Mouse (Mus musculus): ENCODE results near the gene Gpatch4. TPM values are rescaled to one million over a fixed set of nuclear protein-coding genes. Genes with fewer than 3 reads are reported as not detected.

The Gpatch4 gene
- 3.8 to 10.5 TPM (median 4.8 TPM) in 3 replicates for total RNA-seq (2017)

DNA sequence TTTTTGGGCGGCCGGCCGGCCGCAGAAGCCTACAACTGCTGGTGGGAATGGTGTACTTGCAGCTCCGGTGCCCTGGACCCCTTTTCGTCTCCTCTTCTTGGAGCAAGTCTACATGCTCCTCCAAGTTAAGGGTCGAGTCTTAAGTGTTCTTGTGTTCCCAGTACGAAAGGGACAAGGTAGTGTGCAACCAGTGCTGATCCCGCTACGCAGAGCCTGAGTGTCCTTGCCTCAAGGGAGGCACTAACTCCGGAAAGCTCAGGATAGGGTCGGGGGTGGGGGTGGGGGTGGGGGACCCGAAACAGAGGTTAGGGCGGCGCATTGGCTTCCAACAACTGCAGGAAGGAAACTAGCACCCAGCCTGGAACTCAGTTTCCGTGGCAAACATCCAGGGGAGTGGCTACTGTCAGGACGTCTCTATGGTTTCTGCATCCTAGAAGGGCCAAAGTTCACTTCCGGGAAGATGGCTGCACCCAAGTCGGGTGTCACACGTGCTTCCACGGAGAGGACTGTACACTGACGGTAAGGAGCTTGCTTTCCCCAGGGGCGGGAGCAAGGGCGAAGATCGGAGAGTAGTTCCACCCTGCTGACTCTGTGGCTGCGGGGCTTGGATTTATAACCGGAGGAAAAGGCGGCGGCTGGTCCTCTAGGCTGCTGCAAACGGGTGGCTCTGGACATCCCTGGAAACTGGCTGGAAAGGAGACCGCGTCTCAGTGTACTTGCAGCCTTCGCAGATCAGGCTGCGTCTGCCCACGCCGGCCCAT lies at the start of gene Gpatch4:
TSS of gene Gpatch4 (plus strand) at position 448 of the 761 bp plus-strand sequence.
- peak; percentile 100 for ATAC-seq (replicated peaks; ENCODE audit: insufficient number of reproducible peaks, low FRiP score, low TSS enrichment, poor library complexity, severe bottlenecking)

DNA sequence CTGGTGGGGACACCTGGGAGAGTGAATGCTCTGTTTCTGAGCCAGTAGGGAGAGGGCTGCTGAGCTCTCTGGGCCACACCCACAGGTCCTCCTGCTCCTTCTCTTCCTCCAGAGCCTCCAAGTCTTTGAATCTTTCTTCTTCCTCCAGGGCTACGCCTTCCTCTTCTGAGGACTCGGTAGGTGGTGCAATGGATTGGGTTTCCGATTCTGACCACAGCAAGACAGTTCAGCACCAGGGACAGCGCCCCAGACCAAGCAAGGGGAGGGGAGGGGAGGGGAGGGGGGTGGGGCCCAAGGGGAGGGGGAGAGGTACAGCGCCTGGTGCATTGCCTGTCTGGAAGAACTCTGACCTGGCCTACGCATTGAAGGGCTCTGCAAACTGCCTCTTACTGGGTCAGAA lies 49.5 kb upstream of the Gpatch4 start:
- no peak for ATAC-seq (replicated peaks; ENCODE audit: insufficient number of reproducible peaks, low FRiP score, low TSS enrichment, poor library complexity, severe bottlenecking)

DNA sequence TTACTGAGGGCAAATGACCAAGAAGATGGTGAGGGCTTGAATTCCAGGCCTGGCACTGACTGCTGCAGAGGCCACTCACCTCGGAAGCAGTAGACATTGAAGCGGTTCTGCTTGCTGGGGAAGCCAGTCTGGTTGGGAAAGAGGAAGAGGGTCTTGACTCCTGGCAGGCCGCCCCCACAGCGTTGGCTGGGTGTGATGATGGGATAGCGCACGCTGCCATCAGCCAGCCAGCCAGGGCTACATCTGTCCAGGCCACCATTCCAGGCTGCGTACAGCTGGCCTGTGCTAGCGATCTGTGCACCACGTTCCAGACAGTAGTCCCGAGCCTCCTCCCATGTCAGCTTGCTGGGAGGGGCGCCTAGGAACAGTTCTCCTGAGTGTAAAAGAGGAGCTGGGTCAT lies 47.6 kb upstream of the Gpatch4 start:
- no peak for ATAC-seq (replicated peaks; ENCODE audit: insufficient number of reproducible peaks, low FRiP score, low TSS enrichment, poor library complexity, severe bottlenecking)

DNA sequence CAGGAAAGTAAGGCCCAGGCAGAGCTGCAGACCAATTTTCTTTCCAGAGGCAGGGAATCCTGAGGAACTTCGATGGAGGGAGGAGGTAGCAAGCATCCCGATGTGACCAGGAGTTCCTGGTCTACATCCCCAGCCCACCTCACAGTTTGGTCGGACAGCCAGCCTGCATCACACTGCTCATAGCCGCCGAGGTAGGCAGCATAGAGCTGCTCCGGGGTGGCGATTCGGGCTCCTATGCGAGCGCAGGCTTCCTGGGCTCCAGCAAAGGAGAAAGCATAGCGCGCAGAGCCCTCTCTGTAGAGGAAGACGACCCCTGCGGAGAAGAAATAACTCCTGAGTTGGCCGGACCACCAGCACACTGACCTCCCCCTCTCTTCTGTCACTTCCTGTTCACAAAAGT lies 46.5 kb upstream of the Gpatch4 start:
- no peak for ATAC-seq (replicated peaks; ENCODE audit: insufficient number of reproducible peaks, low FRiP score, low TSS enrichment, poor library complexity, severe bottlenecking)

DNA sequence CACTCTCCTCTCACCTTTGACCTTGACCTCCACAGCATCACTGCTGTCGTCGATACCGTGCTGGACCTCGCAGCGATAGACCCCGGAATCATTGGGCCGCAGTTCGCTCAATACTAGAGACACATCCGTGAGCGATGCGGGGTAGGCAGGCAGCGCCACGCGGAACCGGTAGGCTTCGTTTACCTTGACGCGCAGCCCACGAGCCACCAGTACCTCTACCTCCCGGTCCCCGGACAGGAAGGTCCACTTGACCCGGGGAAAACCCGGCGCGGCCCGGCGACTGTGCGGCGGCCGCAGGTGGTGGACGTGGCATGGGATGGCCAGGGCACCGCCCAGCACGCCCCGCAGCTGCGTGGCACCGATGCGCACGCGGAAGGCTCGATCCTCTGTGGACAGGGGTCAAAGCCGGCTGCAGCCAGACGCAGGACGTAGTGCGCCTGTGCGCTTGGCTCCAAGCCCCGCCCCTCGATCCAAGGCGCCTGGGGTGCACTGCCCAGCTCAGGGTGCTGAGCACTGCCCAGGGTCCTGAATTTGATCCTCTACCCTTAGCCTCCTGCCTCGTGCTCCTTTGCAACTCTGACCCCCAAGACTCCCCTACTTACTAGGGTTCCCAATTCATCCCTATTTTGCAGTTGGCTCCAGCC lies 45.8 kb upstream of the Gpatch4 start:
- ATAC-seq (replicated peaks; ENCODE audit: insufficient number of reproducible peaks, low FRiP score, low TSS enrichment, poor library complexity, severe bottlenecking): no peak

DNA sequence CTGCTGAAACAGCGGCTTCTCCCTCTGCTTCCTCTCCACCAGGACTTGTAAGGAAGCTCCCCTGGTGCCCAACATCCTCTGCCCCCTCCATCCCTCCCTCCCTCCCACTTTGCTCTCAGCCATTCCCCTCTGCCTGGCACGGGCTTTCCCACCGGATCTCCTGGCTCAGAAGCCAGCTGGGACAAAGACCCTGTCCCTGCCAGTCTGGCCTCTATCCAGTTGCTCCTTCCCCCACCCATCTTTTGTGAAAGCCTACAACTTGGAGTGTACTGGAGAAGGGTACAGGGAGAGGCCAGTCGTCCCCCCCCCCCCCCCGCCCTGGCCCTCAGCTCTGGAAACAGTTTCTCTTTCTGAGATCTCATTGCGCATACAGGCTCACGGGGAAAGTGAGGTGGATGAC lies 44.2 kb upstream of the Gpatch4 start:
- no peak for ATAC-seq (replicated peaks; ENCODE audit: insufficient number of reproducible peaks, low FRiP score, low TSS enrichment, poor library complexity, severe bottlenecking)

DNA sequence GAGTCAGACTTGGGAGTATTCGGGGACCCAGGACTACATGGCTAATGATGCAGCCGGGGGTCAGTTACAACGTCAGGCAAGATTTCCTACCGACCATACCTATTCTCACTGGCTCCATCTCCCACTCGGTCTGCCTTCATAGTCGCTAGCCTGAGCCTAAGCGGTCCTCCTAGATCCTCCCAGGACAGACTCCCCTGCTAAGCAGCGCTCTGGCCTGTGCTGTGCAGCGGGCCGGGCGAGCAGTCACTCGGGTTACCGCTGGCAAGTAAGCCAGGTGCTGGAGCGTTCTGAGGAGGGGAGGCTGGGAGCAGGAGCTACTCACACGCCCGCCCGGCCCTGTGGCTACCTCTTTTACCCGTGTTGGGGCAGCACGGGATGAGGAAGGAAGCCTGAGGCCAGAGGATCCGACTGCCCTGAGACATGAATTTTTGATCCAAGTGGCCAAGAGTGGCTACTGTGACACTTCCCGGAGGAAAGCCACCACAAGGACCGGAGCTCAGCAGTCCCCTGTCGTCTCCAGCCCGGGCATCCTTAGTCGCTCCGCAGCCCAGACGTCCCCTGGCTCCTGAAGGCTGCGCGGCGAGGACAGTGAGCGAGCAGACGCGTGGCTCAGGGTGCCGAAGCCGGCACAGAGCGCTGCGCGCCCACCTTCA lies 43.5 kb upstream of the Gpatch4 start:
- ATAC-seq (replicated peaks; ENCODE audit: insufficient number of reproducible peaks, low FRiP score, low TSS enrichment, poor library complexity, severe bottlenecking): no peak

DNA sequence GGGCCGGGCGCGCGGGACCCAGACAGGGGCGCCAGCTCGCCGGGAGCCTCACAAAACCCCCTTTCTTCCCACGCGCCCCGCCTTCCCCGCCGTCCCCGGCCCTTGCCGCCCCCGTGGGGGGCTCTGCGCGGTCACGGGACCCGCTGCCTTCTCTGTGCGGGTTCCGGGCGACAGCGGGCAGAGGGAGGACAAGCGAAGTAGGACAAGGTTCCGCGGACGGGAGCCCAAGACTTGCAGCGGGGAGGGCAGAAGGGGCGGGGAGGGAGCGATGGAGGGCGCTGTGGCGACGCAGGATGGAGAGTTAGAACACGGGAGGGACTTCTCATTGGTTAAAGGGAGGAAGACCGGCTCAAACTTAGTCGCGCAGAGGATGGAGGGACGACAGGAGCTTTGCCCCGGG lies 42.7 kb upstream of the Gpatch4 start, which contains the start of gene Bcan:
TSS of gene Bcan (minus strand) at position 50 of the 400 bp plus-strand sequence.
- no peak for ATAC-seq (replicated peaks; ENCODE audit: insufficient number of reproducible peaks, low FRiP score, low TSS enrichment, poor library complexity, severe bottlenecking)

DNA sequence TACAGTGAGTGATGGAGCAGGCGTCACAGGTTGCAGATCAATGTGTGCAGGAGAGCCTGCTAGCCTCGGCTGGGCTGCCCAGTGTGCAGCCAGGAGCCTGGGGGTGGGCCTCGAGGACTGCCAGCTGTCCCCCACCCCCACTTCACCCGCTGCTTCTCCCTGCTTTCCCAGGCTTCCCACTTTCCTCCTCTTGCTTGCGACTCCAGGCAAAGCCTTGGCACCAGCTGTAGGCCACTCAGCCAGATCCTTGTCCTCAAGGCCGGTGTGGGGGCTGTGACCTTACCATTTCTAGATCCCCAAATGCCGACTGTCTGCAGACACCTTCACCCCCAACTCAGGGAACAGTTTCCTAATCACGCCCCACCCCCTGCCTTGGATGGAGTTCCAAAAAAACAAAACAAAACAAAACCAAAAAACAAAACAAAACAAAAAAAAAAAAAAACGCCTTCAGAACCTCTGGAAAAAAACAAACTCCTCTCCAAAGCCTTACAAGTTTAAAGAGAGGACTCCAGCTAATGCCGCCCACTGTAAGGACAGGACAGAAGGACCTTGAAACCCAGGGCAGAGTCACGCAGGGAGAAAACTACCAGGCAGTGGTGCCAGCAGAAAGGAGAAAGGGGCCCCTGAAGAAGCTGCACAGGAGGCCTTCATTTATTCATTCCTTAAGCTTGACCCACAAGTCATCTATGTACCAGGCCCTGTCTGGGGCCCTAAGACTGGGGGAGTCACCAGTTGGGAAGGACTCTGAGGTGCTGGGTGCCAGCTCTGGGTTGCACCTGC lies 41.9 kb upstream of the Gpatch4 start:
- ATAC-seq (replicated peaks; ENCODE audit: insufficient number of reproducible peaks, low FRiP score, low TSS enrichment, poor library complexity, severe bottlenecking): no peak

DNA sequence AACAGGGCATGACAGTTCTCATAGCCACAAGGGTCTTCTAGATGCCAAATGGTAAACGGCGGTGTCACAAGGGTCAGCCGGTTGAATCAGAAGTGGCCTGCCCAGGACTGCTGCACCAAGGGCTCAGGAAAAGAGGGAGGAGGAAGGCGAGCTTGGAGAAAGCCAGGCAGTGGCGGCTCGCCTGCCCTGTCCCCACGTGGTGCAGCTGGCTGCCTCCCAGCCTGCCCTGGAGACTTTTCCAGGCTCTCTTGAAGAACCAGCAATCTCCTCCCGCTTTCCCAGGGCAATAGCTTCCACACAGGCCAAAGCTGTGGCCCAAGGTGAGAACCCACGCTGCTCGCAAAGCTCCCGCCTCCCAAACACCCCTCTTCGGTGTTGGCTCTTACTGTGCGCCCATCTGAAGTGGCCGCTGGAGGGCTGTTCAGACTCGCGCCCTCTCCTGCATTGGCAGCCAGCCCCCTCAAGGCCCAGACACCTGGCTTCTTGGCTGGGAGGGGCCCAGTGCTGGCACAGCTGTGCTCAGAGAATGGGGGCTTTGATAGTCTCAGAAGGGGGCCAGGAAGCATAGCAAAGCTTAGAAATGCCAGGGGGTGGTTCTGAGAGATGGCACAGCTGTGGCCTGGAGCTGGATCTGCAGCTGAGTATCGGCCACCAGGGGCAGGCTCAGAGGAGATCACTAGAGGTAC lies 40.5 kb upstream of the Gpatch4 start:
- no peak for ATAC-seq (replicated peaks; ENCODE audit: insufficient number of reproducible peaks, low FRiP score, low TSS enrichment, poor library complexity, severe bottlenecking)

DNA sequence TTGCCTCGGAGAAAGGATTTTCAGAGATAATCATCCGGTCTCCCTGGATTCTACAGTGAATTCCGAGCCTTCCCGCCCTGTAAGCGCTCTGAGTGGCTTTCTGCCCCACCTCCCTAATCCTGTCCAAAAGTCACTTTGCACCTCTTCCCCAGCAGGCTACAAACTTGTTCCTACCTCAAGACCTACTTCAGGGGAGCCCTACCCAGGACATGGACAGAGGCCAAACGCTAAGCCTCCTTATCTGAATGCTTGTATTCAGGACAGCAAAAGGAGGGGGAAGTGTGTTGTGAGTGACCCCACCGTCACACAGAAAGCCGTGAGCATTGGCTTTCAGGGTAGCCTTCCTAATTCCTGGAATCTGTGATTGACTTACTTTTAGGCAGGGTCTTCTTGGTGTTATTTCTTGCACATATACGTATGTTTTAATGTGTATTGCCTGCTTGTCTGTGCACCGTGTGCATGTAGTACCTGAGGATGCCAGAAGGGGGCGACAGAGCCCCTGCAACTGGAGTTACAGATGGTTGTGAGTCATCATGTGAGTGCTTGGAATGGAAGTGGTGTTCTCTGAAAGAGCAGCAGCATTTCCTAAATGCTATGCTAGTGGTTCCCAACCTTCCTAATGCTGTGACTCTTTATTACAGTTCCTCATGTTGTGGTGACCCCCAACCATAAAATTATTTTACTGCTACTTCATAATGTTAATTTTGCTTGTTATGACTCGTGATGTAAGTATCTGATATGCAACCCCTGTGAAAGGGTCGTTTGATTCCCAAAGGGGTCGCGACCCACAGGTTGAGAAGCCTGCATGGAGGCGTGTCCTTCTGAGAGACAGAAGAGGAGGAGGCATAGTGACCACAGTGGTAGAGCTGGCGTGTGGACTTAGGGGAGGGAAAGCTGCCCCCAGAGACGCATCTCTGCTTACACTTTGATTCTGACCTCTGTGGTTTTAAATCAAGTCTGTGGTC lies 36.8 kb upstream of the Gpatch4 start:
- ATAC-seq (replicated peaks; ENCODE audit: insufficient number of reproducible peaks, low FRiP score, low TSS enrichment, poor library complexity, severe bottlenecking): no peak

DNA sequence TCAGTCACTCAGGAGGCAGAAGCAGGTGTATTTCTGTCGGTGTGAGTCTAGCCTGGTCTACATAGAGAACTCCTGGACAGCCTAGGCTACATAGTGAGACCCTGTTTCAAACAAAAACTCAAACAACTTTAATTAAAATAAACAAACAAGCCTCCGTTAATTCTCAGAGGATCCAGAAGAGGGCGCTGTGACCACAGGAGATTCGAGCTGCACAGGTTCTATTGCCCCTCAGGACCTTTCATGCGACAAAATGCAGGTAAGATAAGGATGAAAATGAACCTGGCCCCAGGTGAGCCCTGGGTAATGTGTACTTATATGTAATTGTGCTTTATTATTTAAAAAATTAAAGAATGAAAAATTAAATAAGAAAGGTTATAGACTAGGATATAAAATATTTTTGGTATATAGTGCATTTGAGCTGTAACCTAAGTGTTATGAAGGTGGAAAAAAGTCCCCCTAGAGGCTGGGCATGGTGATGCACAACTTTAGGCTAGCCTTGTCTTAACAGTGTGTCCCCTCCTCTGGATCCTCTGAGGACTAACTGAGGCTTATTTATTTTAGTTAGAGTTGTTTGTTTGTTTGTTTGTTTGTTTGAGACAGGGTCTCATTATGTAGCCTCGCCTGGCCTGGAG lies 32.2 kb upstream of the Gpatch4 start:
- no peak for ATAC-seq (replicated peaks; ENCODE audit: insufficient number of reproducible peaks, low FRiP score, low TSS enrichment, poor library complexity, severe bottlenecking)

DNA sequence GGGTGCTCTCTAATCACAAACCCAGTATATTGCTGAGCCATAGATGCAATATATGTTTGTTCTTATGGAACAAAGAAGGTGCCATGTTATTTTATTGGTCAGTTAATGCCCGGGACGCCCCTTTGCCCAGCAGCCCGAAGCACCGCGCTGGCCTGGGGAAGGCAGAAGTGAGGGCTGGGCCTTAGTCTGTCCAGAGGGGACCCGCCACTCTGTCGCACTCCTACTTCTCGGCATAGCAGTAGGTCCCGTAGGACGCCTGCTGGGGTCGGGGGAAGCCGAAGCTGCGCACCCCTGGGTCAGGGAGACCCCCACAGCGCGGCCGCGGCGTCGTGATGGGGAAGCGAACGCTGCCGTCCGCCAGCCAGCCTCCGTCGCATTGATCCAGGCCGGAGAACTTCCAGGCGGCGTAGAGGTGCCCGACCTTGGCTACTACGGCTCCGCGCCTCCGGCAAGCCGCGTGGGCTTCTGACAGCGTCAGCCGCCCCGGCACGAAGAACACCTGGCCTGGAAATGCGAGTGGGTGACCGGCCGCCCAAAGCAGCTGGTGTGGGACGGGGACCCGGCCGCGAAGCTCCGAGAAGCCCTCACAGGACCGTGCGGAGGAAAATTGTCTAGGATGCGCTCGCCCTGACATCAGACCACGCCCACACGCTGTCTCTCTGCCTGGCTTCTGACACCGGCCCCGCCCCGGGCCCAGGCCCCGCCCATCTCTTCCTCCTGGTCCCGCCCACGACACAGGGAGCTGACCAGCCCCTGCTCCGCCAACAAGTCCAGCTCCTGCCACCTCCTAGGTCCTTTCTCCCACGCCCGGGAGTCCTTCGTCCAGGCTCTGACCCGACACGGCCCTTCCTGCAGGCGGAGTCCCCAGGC lies 20.4 kb upstream of the Gpatch4 start:
- peak; percentile 78 for ATAC-seq (replicated peaks; ENCODE audit: insufficient number of reproducible peaks, low FRiP score, low TSS enrichment, poor library complexity, severe bottlenecking)

DNA sequence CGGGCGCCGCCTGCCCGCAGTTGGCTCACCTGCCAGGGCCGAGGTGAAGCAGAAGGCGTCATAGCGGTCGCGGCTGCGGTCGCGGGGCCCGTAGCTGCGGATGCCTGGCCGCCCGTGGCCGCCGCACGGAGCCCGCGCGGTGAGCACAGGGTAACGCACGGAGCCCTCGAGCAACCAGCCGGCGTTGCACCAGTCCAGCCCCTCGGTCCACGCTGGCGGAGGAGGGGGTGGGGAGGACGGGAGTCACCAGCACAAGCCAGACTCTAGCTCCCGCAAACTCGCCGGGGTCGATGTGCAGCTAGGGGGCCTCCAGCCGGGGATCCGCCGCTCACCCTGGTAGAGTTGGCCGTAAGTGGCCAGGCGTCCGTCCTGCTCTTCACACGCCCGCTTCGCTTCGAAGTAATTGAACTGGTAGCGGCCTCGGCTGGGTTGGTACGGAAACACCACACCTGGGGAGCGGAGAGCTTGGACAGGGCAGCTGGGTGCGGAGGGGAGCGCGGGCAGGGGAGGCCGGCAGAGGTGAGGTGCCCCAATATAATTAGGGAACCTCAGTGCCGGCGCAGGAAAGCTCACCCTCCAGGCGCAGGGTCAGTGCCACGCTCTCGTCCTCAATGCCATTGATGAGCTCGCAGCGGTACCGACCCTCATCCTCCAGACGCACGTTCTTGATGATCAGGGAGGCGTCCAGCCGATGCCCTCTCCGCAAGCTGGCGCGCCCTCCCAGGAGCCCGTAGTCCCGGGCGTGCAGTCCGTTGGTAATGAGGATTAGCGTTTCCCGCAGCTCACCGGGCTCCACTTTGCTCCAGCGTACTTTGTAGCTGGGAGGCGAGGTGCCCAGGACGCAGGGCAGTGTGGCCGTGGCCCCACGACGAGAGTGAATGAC lies 19.5 kb upstream of the Gpatch4 start:
- ATAC-seq (replicated peaks; ENCODE audit: insufficient number of reproducible peaks, low FRiP score, low TSS enrichment, poor library complexity, severe bottlenecking): no peak

DNA sequence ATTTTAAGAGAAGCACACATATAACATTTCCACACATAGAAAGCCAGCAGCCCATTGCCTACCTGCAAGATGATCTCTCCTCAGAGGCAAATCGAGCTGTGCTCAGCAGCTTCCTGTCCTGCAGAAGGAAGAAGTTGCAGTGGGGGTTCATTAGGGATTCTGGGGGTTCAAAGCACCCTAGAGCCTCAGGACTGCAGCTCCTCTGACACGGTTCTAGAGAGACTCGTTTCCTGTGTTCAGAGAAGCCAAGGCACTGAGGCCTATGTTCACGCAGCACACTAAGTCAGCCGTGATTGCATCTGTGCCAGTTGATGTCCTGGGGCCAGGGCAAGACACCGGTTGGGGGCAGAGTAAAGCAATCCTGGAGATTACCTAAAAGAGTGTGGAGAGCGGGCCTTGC lies 16.1 kb upstream of the Gpatch4 start:
- ATAC-seq (replicated peaks; ENCODE audit: insufficient number of reproducible peaks, low FRiP score, low TSS enrichment, poor library complexity, severe bottlenecking): no peak
